Mouse (Mus musculus): ENCODE data around the gene Nlgn1.

DNA sequence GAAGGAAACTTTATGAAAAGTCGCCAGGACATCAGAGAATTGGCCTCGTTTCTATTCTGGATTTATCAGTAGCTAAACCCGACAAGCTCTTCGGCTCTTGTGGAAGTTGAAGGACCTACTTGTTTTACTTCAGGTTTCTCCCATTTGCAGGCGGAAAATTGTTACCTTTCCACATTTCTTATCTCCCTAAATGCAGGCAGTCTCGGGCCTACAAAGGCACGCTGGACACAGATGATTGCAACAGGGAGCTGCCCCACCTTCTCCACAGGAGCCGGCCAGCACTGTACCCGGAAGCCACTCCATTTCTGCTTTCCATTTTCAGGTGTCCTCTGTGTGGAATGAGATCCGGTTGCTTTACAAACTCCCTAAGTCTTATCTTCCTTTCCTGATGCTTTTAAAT, 656.4 kb downstream of the Nlgn1 start:
- TF ChIP-seq CTCF (IDR thresholded peaks at IDR 0.05; ENCODE audit: extremely low read depth, insufficient read length, insufficient replicate concordance, low read depth, low read length) (no peak), POLR2A (IDR thresholded peaks at IDR 0.05; ENCODE audit: low read depth, low read length) (no peak)

Measured in small intestine, adult 2 months (tissue).